ENCODE assay signal across 8 mouse cellular contexts in genomic region chr1:171184314-171184713, GRCm38 (mm10). TPM values are rescaled to one million over a fixed set of nuclear protein-coding genes. Genes with fewer than 3 reads are reported as not detected.
DNase-seq lines count a peak whose midpoint lies in the region; ATAC-seq and TF ChIP-seq lines count a peak whose summit lies in the region.

No protein-coding gene starts in this region.

- no peaks in the 10 kb centered on the region for H3K36me3 ChIP-seq in heart, embryonic 15.5 days

- no peak for TF ChIP-seq CTCF in cerebellum, adult 2 months (IDR thresholded peaks at IDR 0.05; ENCODE audit: borderline replicate concordance, insufficient read depth, low read depth, low read length)

- peaks cover 51% of the 10 kb centered on the region for H3K4me1 ChIP-seq in heart, embryonic 15.5 days (replicated peaks)
- no peaks in the 10 kb centered on the region for H3K4me1 ChIP-seq in cerebellum, adult 2 months (ENCODE audit: control insufficient read depth, insufficient read depth, low read length)

- H3K9me3 ChIP-seq in heart, embryonic 15.5 days (replicated peaks), result no peaks in the 10 kb centered on the region

- ATAC-seq in heart, embryonic 15.5 days (replicated peaks; ENCODE audit: insufficient number of reproducible peaks, insufficient read depth, low FRiP score, low read depth), result no peak

- no peak overlapping the region for H3K4me3 ChIP-seq in heart, embryonic 15.5 days
- H3K4me3 ChIP-seq in cerebellum, adult 2 months (replicated peaks; ENCODE audit: insufficient read depth, low read depth, low read length), result no peak overlapping the region

- WGBS in heart, embryonic 15.5 days, result 54% methylated on average over 7 of the region's 7 CpGs
- 81% methylated on average over 7 of the region's 7 CpGs for WGBS in cerebellum, adult 2 months

- peak; percentile 21 for DNase-seq in adrenal gland, postnatal 25 days
- no peak for DNase-seq in adrenal gland, adult 8-10 months
- peak; percentile 69 for DNase-seq in CD4-positive, CD25-positive, alpha-beta regulatory T cell, adult 2 months (ENCODE audit: low read depth, low spot score)
- peak; percentile 78 for DNase-seq in lung, postnatal 10 days
- no peak for DNase-seq in cerebellum, postnatal 25 days
- DNase-seq in frontal cortex, postnatal 25 days (ENCODE audit: low spot score in 2 of 2), result no peak
- no peak for DNase-seq in cerebellum, adult 2 months

- no peak overlapping the region for H3K9ac ChIP-seq in heart, embryonic 15.5 days

- TF ChIP-seq POLR2A in cerebellum, adult 2 months (IDR thresholded peaks at IDR 0.05; ENCODE audit: borderline replicate concordance, insufficient read depth, low read length), result no peak

- peak overlapping the region; percentile 82 for H3K27ac ChIP-seq in heart, embryonic 15.5 days
- no peak overlapping the region for H3K27ac ChIP-seq in cerebellum, adult 2 months (ENCODE audit: insufficient read depth, low read length)

- no peaks in the 10 kb centered on the region for H3K27me3 ChIP-seq in heart, embryonic 15.5 days
- H3K27me3 ChIP-seq in cerebellum, adult 2 months (ENCODE audit: control insufficient read depth, insufficient read depth, low read length), result no peaks in the 10 kb centered on the region; the same call in 1 of the 2 replicates

- H3K4me2 ChIP-seq in heart, embryonic 15.5 days, result 0 out of 2 replicates have a peak overlapping the region, but pooled peaks have one; percentile 24

RNA-seq across cellular contexts. Expression of gene Pcp4l1, which starts 11.8 kb away (rescaled TPM):
- total RNA-seq in adrenal gland, postnatal 25 days (2021), result 36.1 and 37.7 TPM in 2 replicates
- total RNA-seq in adrenal gland, adult 8-10 months (2022), result 10 to 100 TPM; 55.7 to 66.0 (median 59.2) TPM
- 43.0 and 46.4 TPM in 2 replicates for polyA plus RNA-seq in heart, embryonic 15.5 days (2015; fragmentation: Nextera tagmentation; extraction: Ambion mirVana)
- 195 and 252 TPM in 2 replicates for polyA plus RNA-seq in cerebellum, adult 2 months (2012; rRNA removed)

RNA-seq across cellular contexts. Expression of gene Nr1i3, which starts 29.5 kb away (rescaled TPM):
- total RNA-seq in adrenal gland, postnatal 25 days (2021), result 3.0 TPM in 1 of 2 replicates, not detected in the other
- under 1 TPM in 2 of 4 experiments, not detected in 2; 0.13 to 0.15 TPM for total RNA-seq in adrenal gland, adult 8-10 months (2022)
- 0.33 and 0.35 TPM in 2 replicates for polyA plus RNA-seq in heart, embryonic 15.5 days (2015; fragmentation: Nextera tagmentation; extraction: Ambion mirVana)
- polyA plus RNA-seq in cerebellum, adult 2 months (2012; rRNA removed), result 0.19 and 0.23 TPM in 2 replicates

RNA-seq across cellular contexts. Expression of gene Mpz, which starts 33.8 kb away (rescaled TPM):
- total RNA-seq in adrenal gland, postnatal 25 days (2021), result 0.88 and 2.9 TPM in 2 replicates
- 1 to 10 TPM in 2 of 4 experiments, under 1 TPM in 2; 0.43 to 1.4 (median 1.2) TPM for total RNA-seq in adrenal gland, adult 8-10 months (2022)
- polyA plus RNA-seq in heart, embryonic 15.5 days (2015; fragmentation: Nextera tagmentation; extraction: Ambion mirVana), result 0.63 and 1.7 TPM in 2 replicates
- 0.16 and 0.34 TPM in 2 replicates for polyA plus RNA-seq in cerebellum, adult 2 months (2012; rRNA removed)

RNA-seq across cellular contexts. Expression of gene Sdhc, which starts 33.9 kb away (rescaled TPM):
- 372 and 386 TPM in 2 replicates for total RNA-seq in adrenal gland, postnatal 25 days (2021)
- 100 to 1,000 TPM; 324 to 440 (median 382) TPM for total RNA-seq in adrenal gland, adult 8-10 months (2022)
- 525 and 563 TPM in 2 replicates for polyA plus RNA-seq in heart, embryonic 15.5 days (2015; fragmentation: Nextera tagmentation; extraction: Ambion mirVana)
- 302 and 305 TPM in 2 replicates for polyA plus RNA-seq in cerebellum, adult 2 months (2012; rRNA removed)

RNA-seq across cellular contexts. Expression of gene Tomm40l, which starts 38.0 kb away (rescaled TPM):
- total RNA-seq in adrenal gland, postnatal 25 days (2021), result 32.9 and 43.7 TPM in 2 replicates
- 10 to 100 TPM; 39.1 to 49.2 (median 46.0) TPM for total RNA-seq in adrenal gland, adult 8-10 months (2022)
- polyA plus RNA-seq in heart, embryonic 15.5 days (2015; fragmentation: Nextera tagmentation; extraction: Ambion mirVana), result 55.6 and 57.9 TPM in 2 replicates
- 85.5 and 92.7 TPM in 2 replicates for polyA plus RNA-seq in cerebellum, adult 2 months (2012; rRNA removed)

Comparison
In these comparisons a context has a peak if more than half of its experiments do, and no peak if none do; other contexts are left out.
1. DNase-seq: peak in adrenal gland, postnatal 25 days (single experiment), CD4-positive, CD25-positive, alpha-beta regulatory T cell, adult 2 months (single experiment) and lung, postnatal 10 days (single experiment); none in adrenal gland, adult 8-10 months (single experiment), cerebellum, postnatal 25 days (0 of 2), frontal cortex, postnatal 25 days (0 of 2) and cerebellum, adult 2 months (0 of 2).